Mouse (Mus musculus) naive thymus-derived CD4-positive, alpha-beta T cell, adult 5 months (primary cell): Measurements from ENCODE around the gene Rita1. TPM values are rescaled to one million over a fixed set of nuclear protein-coding genes. Genes with fewer than 3 reads are reported as not detected.

Experiments
- polyA plus RNA-seq: library from polyadenylated mRNA; unstranded; fragments of 100-300 nt; shearing (Covaris generic); gene quantifications from one replicate; pipeline ENCODE4 v1.2.1, GENCODE M21; 2017

The Rita1 gene
- 4.0 TPM for polyA plus RNA-seq

GRCm38 (mm10) chr5:120612442-120612821 is at the start of gene Rita1, which contains the start of gene Ddx54:
TSS of gene Rita1 (minus strand) at chr5:120612589.
TSS of gene Ddx54 (plus strand) at chr5:120612739.

GRCm38 (mm10) chr5:120648569-120649373 is 36.4 kb upstream of the Rita1 start, which contains the start of gene Rasal1:
TSS of gene Rasal1 (plus strand) at chr5:120648812.

DNA sequence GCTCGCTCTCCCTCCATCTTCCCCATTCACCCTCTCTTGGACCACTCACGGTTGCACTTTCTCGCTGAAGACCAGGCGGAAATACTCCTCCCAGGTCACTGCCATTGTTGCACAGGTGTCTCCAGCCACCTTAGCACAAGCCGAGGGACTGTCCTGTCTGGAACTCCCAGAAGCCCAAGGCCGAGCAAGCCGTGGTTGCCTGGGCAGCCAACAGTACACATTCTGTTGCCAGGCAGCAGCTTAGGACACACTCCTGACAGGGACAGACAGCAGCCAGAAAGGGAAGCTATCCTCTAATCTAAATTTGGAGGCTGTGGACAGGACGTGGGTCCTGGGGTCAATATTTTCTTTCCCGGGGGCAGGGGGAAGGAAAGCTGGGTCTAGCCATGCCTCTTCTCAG is 21.7 kb upstream of the Rita1 start, which contains the start of gene Cfap73:
TSS of gene Cfap73 (minus strand) at position 105 of the 400 bp plus-strand sequence.

DNA sequence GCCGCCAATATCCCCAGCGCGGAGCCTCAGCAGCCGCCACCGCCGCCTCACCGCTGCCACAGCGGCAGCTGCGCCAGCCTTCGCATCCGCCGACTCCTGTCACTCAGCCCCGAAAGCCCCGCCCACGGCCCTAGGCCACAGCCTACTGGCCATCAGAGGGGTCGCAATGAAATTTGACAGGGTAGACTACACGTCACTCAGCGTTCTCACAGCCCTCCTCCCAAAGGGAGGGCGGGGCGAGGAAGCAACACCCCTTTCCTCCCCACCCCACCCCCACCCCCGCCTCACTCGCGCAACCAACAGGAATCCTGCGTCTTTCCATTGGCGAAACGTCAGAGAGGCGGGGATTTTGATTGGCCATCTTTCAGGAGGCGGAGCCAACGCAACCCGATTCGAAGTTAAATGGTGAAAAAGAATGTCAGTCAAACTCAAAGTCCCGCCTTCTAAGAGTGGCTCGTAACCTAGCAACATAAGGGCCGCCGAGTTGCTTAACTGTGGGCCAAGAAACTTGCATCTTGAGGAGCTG is 23.8 kb downstream of the Rita1 start, which contains the start of the genes Tpcn1 and Iqcd:
TSS of gene Tpcn1 (minus strand) at position 105 of the 526 bp plus-strand sequence.
TSS of gene Iqcd (plus strand) at position 448 of the 526 bp plus-strand sequence.

Other genes with a start within 250 kb of the Rita1 start
- not detected for gene Lhx5, start 180.9 kb downstream of the Rita1 start, polyA plus RNA-seq
- not detected for gene Sdsl, start 139.8 kb downstream of the Rita1 start, polyA plus RNA-seq
- not detected for gene Sds, start 136.1 kb downstream of the Rita1 start, polyA plus RNA-seq
- 20.0 TPM for gene Plbd2, start 109.0 kb downstream of the Rita1 start, polyA plus RNA-seq
- gene Slc8b1, start 101.4 kb downstream of the Rita1 start, polyA plus RNA-seq = 8.4 TPM
- gene Tpcn1, start 23.9 kb downstream of the Rita1 start, polyA plus RNA-seq = 13.6 TPM
- gene Iqcd, start 23.6 kb downstream of the Rita1 start, polyA plus RNA-seq = 0.90 TPM
- gene Ddx54, start 150 bp upstream of the Rita1 start, polyA plus RNA-seq = 87.2 TPM
- gene Cfap73, start 21.6 kb upstream of the Rita1 start, polyA plus RNA-seq = not detected
- gene Rasal1, start 36.2 kb upstream of the Rita1 start, polyA plus RNA-seq = 8.6 TPM
- gene Dtx1, start 99.3 kb upstream of the Rita1 start, polyA plus RNA-seq = 118 TPM
- gene Oas2, start 137.3 kb upstream of the Rita1 start, polyA plus RNA-seq = 3.9 TPM
- gene Oas3, start 165.1 kb upstream of the Rita1 start, polyA plus RNA-seq = 3.4 TPM
- not detected for gene Oas1e, start 182.9 kb upstream of the Rita1 start, polyA plus RNA-seq
- 5.8 TPM for gene Oas1c, start 199.9 kb upstream of the Rita1 start, polyA plus RNA-seq
- not detected for gene Oas1f, start 234.8 kb upstream of the Rita1 start, polyA plus RNA-seq
- gene Oas1h, start 248.8 kb upstream of the Rita1 start, polyA plus RNA-seq = not detected